Mouse (Mus musculus) heart, postnatal 36 days (tissue): ENCODE measurements around the gene 5730480H06Rik. TPM values are rescaled to one million over a fixed set of nuclear protein-coding genes. Genes with fewer than 3 reads are reported as not detected.
A peak's percentile ranks its signal among the peaks of the same experiment; 100 is the strongest.

Experiments
- DNase-seq, 2 experiments: peaks; one replicate each; pipeline ENCODE4 v3.0.0; 2021 to 2022
- intact Hi-C: fragments of 180-260 bp; cut with DNase I; formaldehyde crosslinking; loops from one replicate; pipeline ENCODE4 v1.15.1; 2025
- total RNA-seq, 2 experiments: library from RNA; stranded (reverse); gene quantifications; 2 replicates each; pipeline ENCODE4 v1.2.3; 2021

Gene 5730480H06Rik
- total RNA-seq, 2 experiments from 2014 or later = 5.3 to 5.7 TPM

DNA sequence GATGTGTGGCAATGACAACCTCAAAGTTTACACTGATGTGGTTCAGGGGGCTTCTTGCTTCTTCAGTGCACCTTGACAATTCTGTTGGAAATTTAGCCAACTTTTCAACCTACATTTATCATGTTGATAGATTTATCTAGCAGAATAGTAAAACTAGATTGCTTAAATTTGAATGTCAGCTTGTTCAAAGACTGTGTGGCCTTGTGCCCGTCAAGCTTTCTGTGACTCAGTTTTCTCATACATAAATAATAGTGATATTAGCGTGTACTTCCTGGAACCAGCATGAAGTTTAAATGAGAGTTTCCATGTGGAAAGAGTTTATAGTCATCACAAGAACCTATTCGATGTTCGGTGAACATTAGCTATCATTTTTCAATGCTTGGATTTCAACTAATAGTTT, 84.5 kb downstream of the 5730480H06Rik start:
- intact Hi-C loops = no loop called here
- DNase-seq = no peak

DNA sequence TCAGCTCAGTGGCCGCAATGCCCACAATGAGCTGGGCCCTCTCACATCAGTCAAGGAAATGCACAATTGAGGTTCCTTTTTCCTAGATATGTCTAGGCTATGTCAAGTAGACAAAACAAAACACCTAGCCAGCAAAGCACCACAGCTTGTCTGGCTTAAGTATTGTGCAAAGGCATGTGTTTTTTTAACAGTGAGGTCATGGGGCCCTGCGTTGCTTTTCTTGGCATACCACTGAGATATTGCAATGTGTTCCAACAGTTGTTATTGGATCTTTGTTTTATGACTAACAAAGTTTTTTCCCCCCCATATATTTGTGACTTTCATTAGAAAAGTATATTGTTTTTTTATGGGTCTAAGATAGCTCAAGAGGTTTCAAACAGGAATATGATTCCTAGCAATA, 92.0 kb downstream of the 5730480H06Rik start:
- no peak for DNase-seq
- intact Hi-C loops = no loop called here

DNA sequence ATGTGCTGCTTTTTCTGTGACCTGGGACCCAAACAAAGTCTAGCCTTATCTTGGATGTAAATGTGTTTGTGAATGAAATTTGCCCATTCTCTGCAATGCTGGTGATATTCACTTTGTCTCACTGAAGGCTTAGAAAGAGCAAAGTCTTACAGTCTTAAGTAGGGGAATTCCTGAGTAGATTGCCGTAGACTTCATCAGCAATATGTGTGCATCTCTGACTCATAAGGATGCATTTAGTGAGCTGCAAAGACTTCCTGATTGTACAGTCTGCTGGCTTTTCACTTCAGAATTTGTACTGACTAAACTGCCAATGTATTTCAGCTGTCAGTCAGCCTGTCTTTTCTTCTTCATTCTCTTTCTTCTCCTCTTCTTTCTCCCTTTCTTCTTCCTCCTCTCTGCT, 94.2 kb downstream of the 5730480H06Rik start:
- DNase-seq = no peak
- intact Hi-C loops = no loop called here

DNA sequence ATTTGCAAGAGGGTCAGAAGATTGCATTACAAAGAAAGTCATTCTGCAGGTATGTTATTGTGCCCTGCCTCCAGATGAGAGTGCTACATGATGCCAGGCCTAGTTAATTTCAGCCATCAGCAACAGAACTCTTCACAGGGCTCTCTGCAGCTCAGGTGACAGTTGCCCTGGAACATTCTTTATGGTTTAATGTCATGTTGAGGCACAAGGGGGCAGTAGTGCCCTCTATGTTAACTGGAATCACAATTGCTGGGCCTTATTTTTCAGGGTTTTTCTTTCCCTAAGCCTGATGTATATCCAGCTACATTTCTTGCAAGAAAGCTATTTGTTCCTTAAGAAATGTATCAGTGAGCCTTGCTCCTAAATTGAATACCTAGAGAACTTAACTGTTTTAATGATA, 102.7 kb downstream of the 5730480H06Rik start:
- DNase-seq = peak in 1 of 2 experiments; percentile 4
- intact Hi-C loops = no loop called here

DNA sequence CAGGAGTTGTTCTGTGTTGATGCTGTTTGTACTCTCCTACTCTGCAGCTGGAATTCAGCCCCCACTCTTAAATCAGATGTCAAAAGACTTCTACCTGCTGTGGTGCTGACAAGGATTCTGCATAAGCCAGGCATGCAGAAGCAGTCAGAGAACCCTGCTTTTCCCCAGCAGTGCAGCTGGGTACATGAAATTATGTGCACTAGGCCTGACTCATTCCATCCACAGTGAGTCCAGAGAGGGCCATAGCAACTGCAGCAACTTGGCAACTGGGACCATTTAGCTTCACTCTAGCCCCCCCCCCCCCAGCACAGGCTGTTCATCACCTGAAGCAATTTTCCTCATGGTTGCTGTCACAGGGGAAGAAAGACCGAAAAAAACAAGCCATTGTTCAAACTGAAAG, 121.1 kb downstream of the 5730480H06Rik start:
- intact Hi-C loops = no loop called here
- DNase-seq = no peak

DNA sequence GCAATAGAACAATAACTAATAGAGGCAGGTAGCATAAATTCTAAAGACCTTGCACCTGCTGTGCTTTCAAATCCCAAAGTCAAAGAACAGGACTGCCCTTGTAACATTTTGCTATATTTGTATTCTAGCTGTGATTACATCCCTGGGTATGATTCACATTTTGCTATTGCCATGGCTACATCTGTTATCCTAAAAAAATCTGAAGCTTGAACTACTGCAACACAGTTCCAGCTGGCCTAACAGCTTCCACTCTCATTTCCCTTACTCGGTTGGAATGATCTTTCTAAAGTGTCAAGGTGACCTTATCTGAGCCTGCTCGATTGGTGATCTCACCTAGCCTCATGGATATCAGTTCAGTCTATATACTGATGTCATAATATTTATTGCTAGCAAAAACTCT, 132.5 kb downstream of the 5730480H06Rik start:
- DNase-seq = no peak
- intact Hi-C loops = no loop called here
